Mouse (Mus musculus) thymus, postnatal 14 days (tissue): Measurements from ENCODE around the gene Plcl1.
"Not testable (repeated sequence)": the region's sequence is repeated elsewhere in the genome, so short reads cannot be mapped to it uniquely, and the experiment has no call there.

Experiments used
- DNase-seq: peaks from one replicate; pipeline ENCODE4 v3.0.0; 2021

The Plcl1 gene

DNA sequence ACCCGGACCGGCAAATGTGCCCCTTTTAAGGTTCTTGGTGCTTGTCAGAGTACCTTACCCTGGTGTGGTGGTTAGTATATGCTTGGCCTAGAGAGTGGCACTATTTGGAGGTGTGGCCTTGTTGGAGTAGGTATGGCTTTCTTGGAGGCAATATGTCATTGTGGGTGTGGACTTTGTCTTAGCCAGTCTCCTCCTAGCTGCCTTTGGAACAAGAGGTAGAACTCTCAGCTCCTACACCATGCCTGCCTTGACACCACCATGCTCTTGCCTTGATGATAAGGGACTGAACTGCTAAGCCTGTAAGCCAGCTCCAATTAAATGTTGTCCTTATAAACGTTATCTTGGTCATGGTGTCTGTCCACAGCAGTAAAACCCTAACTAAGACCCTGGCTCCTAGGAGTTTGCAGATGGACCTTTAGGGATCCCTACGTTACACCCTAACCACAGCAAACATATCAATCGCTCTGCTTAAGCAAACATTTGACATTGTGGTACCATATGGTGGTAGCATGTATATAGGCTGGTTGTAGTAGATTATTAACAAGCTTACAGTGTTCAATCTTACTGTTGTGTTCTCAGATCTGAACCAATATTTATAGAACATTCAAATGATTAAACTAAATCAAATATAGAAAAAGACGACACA is 39.4 kb downstream of the Plcl1 start:
- DNase-seq = no peak

- no peak for DNase-seq
These were observed 39.9 kb downstream of the Plcl1 start for GRCm38 (mm10) chr1:55445689-55446044.

DNA sequence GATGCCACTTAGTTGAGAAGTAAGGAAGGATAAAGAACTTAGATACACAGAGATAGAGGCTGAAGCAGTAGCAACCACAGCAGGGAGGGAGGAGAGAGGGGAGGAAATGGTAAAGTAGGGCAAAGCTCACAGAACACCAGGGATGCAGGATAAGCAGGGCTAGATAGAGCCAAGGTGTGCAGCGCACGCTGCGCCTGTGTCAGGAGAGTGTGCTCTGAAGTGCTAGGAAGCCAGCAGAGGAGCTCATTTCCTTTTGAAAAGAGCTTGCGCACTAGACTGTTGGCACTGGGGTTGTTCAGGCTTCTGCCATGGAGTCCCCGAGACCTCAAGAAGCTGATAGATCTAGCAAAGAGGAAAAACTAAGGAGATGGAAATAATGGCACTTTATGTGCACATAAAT is 40.6 kb downstream of the Plcl1 start:
- DNase-seq = peak; percentile 74

DNA sequence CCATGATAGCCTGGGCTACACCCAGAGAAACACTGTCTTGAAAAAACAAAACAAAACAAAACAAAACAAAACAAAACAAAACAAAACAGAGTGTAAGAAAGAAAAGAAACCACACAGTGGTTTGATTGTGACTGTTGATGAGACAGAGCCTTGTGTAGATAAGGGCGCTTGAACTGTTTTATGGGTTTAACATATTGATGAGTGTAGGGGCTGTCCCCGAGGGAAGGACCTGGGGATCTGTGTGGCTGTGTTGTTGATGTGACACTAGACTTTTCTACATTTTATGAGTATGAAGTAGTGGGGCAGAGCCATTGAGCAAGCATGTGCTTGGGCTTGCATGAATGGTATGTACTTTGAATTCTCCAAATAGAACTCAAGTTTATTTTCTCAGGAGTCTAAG is 41.2 kb downstream of the Plcl1 start:
- no peak for DNase-seq

GRCm38 (mm10) chr1:55447661-55448060 is 41.9 kb downstream of the Plcl1 start:
- peak; percentile 56 for DNase-seq

DNA sequence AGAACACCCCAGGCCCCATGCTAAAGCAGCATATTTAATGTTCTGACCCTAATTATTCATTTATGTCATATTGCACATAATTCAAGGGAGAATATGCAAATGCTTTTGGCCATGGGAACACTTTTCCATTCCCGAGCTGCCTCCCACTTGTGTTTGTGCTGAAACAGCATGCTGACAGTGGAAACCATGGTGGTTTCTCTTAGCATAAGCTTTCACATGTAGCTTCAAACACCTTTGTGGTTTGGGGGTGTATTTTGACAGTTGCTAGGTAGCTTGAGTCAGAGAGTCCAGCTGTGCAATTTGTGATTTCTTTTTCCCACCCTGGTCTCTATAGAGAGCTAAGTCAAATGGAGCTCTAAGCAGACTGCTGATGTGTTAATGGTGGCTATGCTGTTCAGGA is 42.4 kb downstream of the Plcl1 start:
- DNase-seq = peak; percentile 59

DNA sequence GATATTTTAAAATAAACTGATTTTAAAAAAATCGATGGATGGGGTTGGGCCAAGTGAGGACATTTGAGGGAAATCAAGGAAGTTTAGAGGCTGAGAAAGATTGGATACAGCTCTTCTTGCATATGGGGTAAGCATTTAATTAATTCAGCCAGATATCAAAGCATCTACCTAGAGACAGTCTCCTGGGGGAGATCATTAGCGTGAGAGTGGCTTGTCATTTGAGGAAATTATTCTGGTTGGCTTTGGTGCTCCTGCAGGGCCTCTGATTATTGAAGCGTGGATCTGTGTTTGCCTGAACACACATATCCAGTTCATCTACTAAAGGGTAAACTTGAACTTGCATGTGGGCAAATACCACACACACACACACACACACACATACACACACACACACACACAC is 44.1 kb downstream of the Plcl1 start:
- no peak for DNase-seq

DNA sequence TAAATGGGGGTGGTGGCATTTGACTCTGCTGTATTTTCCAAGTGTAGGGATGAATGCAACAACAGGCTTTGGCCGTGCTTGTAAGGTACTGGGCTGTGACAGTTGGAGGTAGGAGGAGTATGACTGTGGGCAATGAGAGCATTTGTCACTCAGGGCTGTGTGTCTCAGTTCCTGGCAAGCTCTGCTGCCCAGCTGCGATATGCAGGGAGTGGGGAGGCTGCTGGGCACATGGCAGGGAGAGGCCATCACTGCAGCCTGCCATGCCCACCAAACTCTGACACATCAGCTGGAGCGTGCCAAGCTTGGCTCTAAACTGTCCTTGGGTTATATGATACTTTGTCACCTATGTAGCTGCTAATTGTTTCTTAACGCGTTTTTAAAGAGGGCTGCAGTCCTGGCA is 48.4 kb downstream of the Plcl1 start:
- no peak for DNase-seq

- no peak for DNase-seq
These were observed 56.6 kb downstream of the Plcl1 start for GRCm38 (mm10) chr1:55462301-55462700.

- peak; percentile 24 for DNase-seq
These were observed 68.0 kb downstream of the Plcl1 start for GRCm38 (mm10) chr1:55473756-55474155.

- no peak for DNase-seq
These were observed 69.3 kb downstream of the Plcl1 start for GRCm38 (mm10) chr1:55474976-55475375.

- peak; percentile 49 for DNase-seq
These were observed 81.7 kb downstream of the Plcl1 start for GRCm38 (mm10) chr1:55487371-55487770.

- no peak for DNase-seq
These were observed 82.5 kb downstream of the Plcl1 start for GRCm38 (mm10) chr1:55488261-55488660.

- no peak for DNase-seq
These were observed 83.6 kb downstream of the Plcl1 start for GRCm38 (mm10) chr1:55489355-55489754.

DNA sequence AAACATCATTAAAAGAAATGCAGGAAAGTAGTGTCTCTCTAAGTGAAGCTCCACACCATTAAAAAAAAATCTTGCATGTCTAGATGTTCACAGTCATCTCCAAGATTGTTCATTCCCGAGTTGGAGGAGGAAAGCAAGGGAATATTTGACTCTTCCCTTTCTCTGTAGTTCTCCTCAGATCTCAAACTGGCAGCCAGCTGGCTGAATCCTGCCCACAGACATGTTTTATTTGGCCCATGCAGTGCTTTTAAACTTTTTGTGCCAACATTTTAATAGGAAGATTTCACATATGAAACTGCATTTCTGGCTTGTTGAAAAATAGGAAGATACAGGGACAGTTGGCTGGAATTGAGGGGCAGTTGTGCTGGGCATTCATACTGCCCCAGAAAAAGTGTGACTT is 94.2 kb downstream of the Plcl1 start:
- no peak for DNase-seq

GRCm38 (mm10) chr1:55500981-55501682 is 95.4 kb downstream of the Plcl1 start:
- no peak for DNase-seq

GRCm38 (mm10) chr1:55505811-55506210 is 100.1 kb downstream of the Plcl1 start:
- DNase-seq = no peak

- no peak for DNase-seq
These were observed 101.3 kb downstream of the Plcl1 start for GRCm38 (mm10) chr1:55507061-55507460.

DNA sequence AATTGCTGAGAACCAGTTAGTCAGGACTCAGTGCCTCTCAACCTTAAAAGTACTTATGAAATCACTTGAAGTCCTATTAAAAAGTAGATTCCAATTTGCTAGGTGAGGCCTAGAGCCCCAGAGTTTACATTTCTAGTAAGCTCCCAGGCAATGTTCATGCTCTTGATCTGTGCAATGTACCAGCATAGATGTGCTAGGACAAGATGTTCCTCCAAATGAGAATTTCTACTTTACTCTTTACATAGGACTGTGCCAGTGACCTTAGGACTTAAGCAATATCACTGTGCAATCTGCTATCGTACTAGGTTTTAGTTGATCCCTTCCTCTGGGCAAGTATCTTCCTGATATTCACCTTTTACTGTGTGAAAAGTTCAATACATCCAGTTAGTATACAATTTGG is 103.9 kb downstream of the Plcl1 start:
- DNase-seq = no peak

- DNase-seq = no peak
These were observed 106.4 kb downstream of the Plcl1 start for GRCm38 (mm10) chr1:55512165-55512564.

- DNase-seq = not testable (repeated sequence)
These were observed 107.1 kb downstream of the Plcl1 start for GRCm38 (mm10) chr1:55512799-55513198.

DNA sequence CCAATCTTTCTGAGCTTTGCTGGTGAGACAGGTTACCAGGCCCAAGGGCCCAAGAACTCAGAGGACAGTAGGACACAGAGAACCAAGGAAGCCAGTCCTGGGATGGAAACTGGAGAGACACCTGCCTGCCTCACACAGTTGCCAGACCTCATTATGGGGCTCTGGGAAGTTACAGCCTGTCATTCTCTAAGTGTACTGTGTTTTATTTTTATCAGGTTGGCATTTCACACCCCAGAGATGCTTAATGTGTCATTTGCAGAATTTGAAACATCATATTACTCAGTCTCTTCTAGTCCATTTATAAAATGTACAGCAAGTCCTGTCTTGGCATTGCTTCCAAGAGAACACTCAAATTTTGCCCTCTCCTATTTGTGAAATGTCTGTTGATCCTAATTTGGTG is 111.5 kb downstream of the Plcl1 start:
- no peak for DNase-seq

DNA sequence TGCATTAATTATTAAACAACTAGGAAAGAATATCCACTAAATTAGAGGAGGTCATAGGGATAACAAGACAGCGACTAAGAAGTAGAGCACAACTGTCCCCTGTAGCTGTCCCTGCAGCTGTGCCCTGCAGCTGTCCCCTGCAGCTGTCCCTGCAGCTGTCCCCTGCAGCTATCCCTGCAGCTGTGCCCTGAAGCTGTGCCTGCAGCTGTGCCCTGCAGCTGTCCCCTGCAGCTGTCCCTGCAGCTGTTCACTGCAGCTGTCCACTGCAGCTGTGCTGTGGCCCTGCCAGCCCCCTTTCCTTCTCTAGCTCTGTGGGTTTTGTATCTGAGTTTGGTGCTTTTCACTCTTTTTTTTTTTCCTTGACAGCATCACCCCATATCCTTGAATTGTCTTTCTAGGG is 118.2 kb downstream of the Plcl1 start:
- no peak for DNase-seq

GRCm38 (mm10) chr1:55525100-55525499 is 119.4 kb downstream of the Plcl1 start:
- DNase-seq = no peak

DNA sequence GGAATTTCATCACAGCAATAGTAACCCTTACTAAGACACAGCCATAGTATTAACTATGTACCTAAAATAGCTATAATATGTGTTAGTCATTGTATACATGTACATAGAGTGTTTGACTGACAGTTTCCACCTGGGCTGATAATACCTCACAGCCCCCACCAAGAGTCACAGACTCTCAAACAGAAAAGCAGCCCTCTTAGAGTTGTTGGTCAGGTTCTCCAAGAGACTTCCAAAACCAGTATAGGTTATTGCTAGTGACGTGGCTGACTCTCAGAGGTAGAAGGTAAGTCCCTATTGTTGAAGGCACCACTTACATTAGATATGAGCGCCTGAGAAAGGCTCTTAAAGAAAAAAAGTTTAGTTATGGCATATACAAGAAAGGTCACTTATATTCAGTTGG is 120.0 kb downstream of the Plcl1 start:
- DNase-seq = no peak
